Mouse (Mus musculus): ENCODE measurements around the gene Cep164. TPM values are rescaled to one million over a fixed set of nuclear protein-coding genes. Genes with fewer than 3 reads are reported as not detected.
"Not testable (repeated sequence)": the region's sequence is repeated elsewhere in the genome, so short reads cannot be mapped to it uniquely, and the experiment has no call there.

The Cep164 gene
- polyA plus RNA-seq, 1 experiment from 2014 or later, result 12.4 TPM

DNA sequence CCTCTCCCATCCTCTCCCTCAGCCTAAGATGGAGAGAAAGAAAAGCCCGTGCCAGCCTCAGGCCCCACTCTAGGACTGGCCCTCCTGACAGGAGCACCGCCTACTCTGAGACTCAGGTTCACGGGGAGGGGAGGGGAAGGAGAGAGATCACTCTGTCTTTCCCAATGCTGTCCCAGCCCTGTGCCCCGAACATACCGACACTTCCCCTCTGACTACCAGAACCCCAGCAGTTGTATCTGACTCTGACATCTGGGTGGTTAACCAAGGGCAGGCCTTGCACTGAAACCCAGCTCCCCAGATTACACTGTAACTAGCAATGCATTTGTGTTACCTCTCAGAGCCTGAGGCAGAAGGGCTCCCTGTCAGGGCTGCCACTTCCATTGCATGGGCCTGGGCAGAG, 40.1 kb downstream of the Cep164 start:
- Histone ChIP-seq H3K27me3 (replicated peaks; ENCODE audit: control insufficient read depth, insufficient read depth, low read length) (no peaks in the 10 kb centered on the region), H3K36me3 (ENCODE audit: control insufficient read depth, insufficient read depth) (peaks cover 25% of the 10 kb centered on the region), H3K4me2 (replicated peaks; ENCODE audit: low read depth) (no peak overlapping the region), H3K9ac (ENCODE audit: low read depth, low read length) (no peak overlapping the region), H3K4me1 (replicated peaks; ENCODE audit: control insufficient read depth, insufficient read depth, low read length) (no peaks in the 10 kb centered on the region), H3K9me3 (ENCODE audit: control insufficient read depth) (no peaks in the 10 kb centered on the region), H3K4me3 (ENCODE audit: low read depth, low read length) (no peak overlapping the region), H3K27ac (ENCODE audit: low read depth, low read length) (no peak overlapping the region)
- ATAC-seq, result no peak
- no peak for TF ChIP-seq CTCF (IDR thresholded peaks at IDR 0.05; ENCODE audit: low read depth)
- WGBS, result 68% methylated on average over 5 of the region's 5 CpGs

DNA sequence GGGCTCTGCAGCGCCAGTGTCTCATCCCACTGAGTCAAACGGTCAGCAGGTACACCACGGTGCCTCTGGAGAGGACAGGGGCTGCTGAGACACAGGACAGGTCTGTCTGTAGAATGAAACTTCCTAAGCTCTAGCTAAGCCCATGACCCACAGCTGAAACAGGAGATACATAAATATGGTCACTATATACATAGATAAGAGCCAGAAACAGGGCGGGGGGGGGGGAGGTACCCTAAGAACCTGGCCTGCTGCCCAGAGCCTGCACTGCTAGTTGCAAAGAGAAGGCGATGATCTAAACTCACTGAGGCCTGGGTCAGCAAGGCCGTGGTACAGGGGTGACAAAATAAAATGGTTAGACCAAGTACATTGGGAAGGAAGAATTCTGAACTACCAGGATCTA, 40.9 kb downstream of the Cep164 start:
- no peak overlapping the region for H3K27ac ChIP-seq (ENCODE audit: low read depth, low read length)
- 57% methylated on average over 6 of the region's 6 CpGs for WGBS
- no peaks in the 10 kb centered on the region for H3K27me3 ChIP-seq (replicated peaks; ENCODE audit: control insufficient read depth, insufficient read depth, low read length)
- H3K4me2 ChIP-seq (replicated peaks; ENCODE audit: low read depth), result no peak overlapping the region
- no peak for ATAC-seq
- no peaks in the 10 kb centered on the region for H3K9me3 ChIP-seq (ENCODE audit: control insufficient read depth)
- TF ChIP-seq CTCF (IDR thresholded peaks at IDR 0.05; ENCODE audit: low read depth), result no peak
- H3K9ac ChIP-seq (ENCODE audit: low read depth, low read length), result no peak overlapping the region
- no peak overlapping the region for H3K4me3 ChIP-seq (ENCODE audit: low read depth, low read length)
- H3K36me3 ChIP-seq (ENCODE audit: control insufficient read depth, insufficient read depth), result peaks cover 20% of the 10 kb centered on the region; the same call in 1 of the 2 replicates
- no peaks in the 10 kb centered on the region for H3K4me1 ChIP-seq (replicated peaks; ENCODE audit: control insufficient read depth, insufficient read depth, low read length)

- Histone ChIP-seq H3K27me3 (replicated peaks; ENCODE audit: control insufficient read depth, insufficient read depth, low read length) (no peaks in the 10 kb centered on the region), H3K9ac (ENCODE audit: low read depth, low read length) (no peak overlapping the region), H3K9me3 (ENCODE audit: control insufficient read depth) (no peaks in the 10 kb centered on the region), H3K36me3 (ENCODE audit: control insufficient read depth, insufficient read depth) (peaks cover 18% of the 10 kb centered on the region; the same call in 1 of the 2 replicates), H3K4me3 (ENCODE audit: low read depth, low read length) (no peak overlapping the region), H3K4me1 (replicated peaks; ENCODE audit: control insufficient read depth, insufficient read depth, low read length) (no peaks in the 10 kb centered on the region), H3K27ac (ENCODE audit: low read depth, low read length) (no peak overlapping the region), H3K4me2 (replicated peaks; ENCODE audit: low read depth) (no peak overlapping the region)
- 83% methylated on average over 8 of the region's 8 CpGs for WGBS
- no peak for ATAC-seq
- no peak for TF ChIP-seq CTCF (IDR thresholded peaks at IDR 0.05; ENCODE audit: low read depth)
Measured at GRCm38 (mm10) chr9:45787071-45787470, 41.4 kb downstream of the Cep164 start.

GRCm38 (mm10) chr9:45783249-45784069, 45.0 kb downstream of the Cep164 start:
- Histone ChIP-seq H3K36me3 (ENCODE audit: control insufficient read depth, insufficient read depth) (peaks cover 24% of the 10 kb centered on the region; the same call in 1 of the 2 replicates), H3K4me3 (ENCODE audit: low read depth, low read length) (no peak overlapping the region), H3K4me1 (replicated peaks; ENCODE audit: control insufficient read depth, insufficient read depth, low read length) (no peaks in the 10 kb centered on the region), H3K4me2 (replicated peaks; ENCODE audit: low read depth) (no peak overlapping the region), H3K27ac (ENCODE audit: low read depth, low read length) (no peak overlapping the region), H3K9me3 (ENCODE audit: control insufficient read depth) (no peaks in the 10 kb centered on the region), H3K9ac (ENCODE audit: low read depth, low read length) (no peak overlapping the region), H3K27me3 (replicated peaks; ENCODE audit: control insufficient read depth, insufficient read depth, low read length) (no peaks in the 10 kb centered on the region)
- no peak for TF ChIP-seq CTCF (IDR thresholded peaks at IDR 0.05; ENCODE audit: low read depth)
- WGBS, result 88% methylated on average over 12 of the region's 12 CpGs
- ATAC-seq, result no peak

DNA sequence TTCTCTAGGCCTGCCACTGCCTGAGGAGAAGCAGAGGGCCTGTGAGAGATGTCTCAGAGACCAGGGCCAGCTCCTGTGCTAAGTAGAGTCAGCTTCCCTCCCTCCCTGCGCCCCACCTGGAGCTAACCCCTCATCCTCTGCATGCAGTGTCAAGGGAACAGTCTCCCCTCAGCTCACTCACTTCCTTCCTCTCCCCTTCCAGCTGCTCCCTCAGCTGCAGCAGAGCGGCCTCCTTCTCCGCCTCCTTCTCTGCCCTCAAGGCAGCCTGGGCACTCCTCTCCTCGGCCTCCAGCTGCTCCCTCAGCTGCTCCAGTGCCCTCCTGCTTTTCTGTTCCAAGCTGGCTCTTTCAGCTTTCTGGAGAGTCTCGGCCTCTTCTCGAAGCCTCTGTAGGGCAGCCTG, 49.3 kb downstream of the Cep164 start:
- WGBS, result 87% methylated on average over 6 of the region's 6 CpGs
- H3K27ac ChIP-seq (ENCODE audit: low read depth, low read length), result no peak overlapping the region

GRCm38 (mm10) chr9:45776176-45776575, 52.3 kb downstream of the Cep164 start:
- 75% methylated on average over 3 of the region's 3 CpGs for WGBS
- H3K4me2 ChIP-seq (replicated peaks; ENCODE audit: low read depth); H3K9ac ChIP-seq (ENCODE audit: low read depth, low read length); ATAC-seq; H3K4me1 ChIP-seq (replicated peaks; ENCODE audit: control insufficient read depth, insufficient read depth, low read length); H3K4me3 ChIP-seq (ENCODE audit: low read depth, low read length); H3K9me3 ChIP-seq (ENCODE audit: control insufficient read depth); H3K27ac ChIP-seq (ENCODE audit: low read depth, low read length); H3K27me3 ChIP-seq (replicated peaks; ENCODE audit: control insufficient read depth, insufficient read depth, low read length): not testable (repeated sequence)
- peaks cover 57% of the 10 kb centered on the region for H3K36me3 ChIP-seq (ENCODE audit: control insufficient read depth, insufficient read depth)

More for the DNA sequence above, 49.3 kb downstream of the Cep164 start:
- Histone ChIP-seq H3K27me3 (replicated peaks; ENCODE audit: control insufficient read depth, insufficient read depth, low read length) (no peaks in the 10 kb centered on the region), H3K4me1 (replicated peaks; ENCODE audit: control insufficient read depth, insufficient read depth, low read length) (no peaks in the 10 kb centered on the region), H3K9me3 (ENCODE audit: control insufficient read depth) (no peaks in the 10 kb centered on the region), H3K4me2 (replicated peaks; ENCODE audit: low read depth) (no peak overlapping the region), H3K9ac (ENCODE audit: low read depth, low read length) (no peak overlapping the region), H3K4me3 (ENCODE audit: low read depth, low read length) (no peak overlapping the region), H3K36me3 (ENCODE audit: control insufficient read depth, insufficient read depth) (peaks cover 39% of the 10 kb centered on the region; the same call in 1 of the 2 replicates)
- no peak for ATAC-seq
- TF ChIP-seq CTCF (IDR thresholded peaks at IDR 0.05; ENCODE audit: low read depth), result no peak

Data from intestine, postnatal 0 days (tissue).